Mouse (Mus musculus) ES-Bruce4 (cell line): ENCODE data around the gene Epc2. TPM values are rescaled to one million over a fixed set of nuclear protein-coding genes. Genes with fewer than 3 reads are reported as not detected.

ENCODE experiments used
- H3K27ac ChIP-seq: 2 replicates; pipeline ENCODE4 v1.5.1; 2012; ENCODE audit warnings: low read length, inconsistent platforms; ENCODE audit not compliant: insufficient read depth
- H3K27me3 ChIP-seq: 2 replicates; pipeline ENCODE4 v1.6.1; 2012; ENCODE audit warnings: mild to moderate bottlenecking, low read length, inconsistent platforms; ENCODE audit not compliant: control insufficient read depth, poor library complexity, insufficient read depth, severe bottlenecking
- H3K36me3 ChIP-seq: 2 replicates; pipeline ENCODE4 v1.6.1; 2012; ENCODE audit warnings: inconsistent platforms, mild to moderate bottlenecking, low read length, moderate library complexity; ENCODE audit not compliant: control insufficient read depth, poor library complexity, insufficient read depth, severe bottlenecking
- H3K4me1 ChIP-seq: one replicate; pipeline ENCODE4 v1.8.1; 2011; ENCODE audit warnings: low read length; ENCODE audit not compliant: control insufficient read depth, insufficient read depth
- H3K4me3 ChIP-seq: 2 replicates; pipeline ENCODE4 v1.5.1; 2011; ENCODE audit warnings: low read depth, mild to moderate bottlenecking, low read length
- H3K9ac ChIP-seq: 2 replicates; pipeline ENCODE4 v1.6.1; 2012; ENCODE audit warnings: low read depth, mild to moderate bottlenecking, inconsistent platforms; ENCODE audit not compliant: poor library complexity, severe bottlenecking
- H3K9me3 ChIP-seq: replicated peaks from 2 replicates; pipeline ENCODE4 v1.6.1; 2012; ENCODE audit warnings: mild to moderate bottlenecking, low read length, inconsistent platforms; ENCODE audit not compliant: control insufficient read depth, poor library complexity, insufficient read depth, severe bottlenecking
- CTCF ChIP-seq: IDR thresholded peaks from one replicate; pipeline ENCODE4 v1.8.1; 2011; ENCODE audit warnings: low read depth, low read length
- EP300 ChIP-seq: IDR thresholded peaks from 2 replicates; pipeline ENCODE4 v1.6.1; 2011; ENCODE audit warnings: low read depth, low read length; ENCODE audit not compliant: insufficient read depth
- POLR2A ChIP-seq: IDR thresholded peaks from one replicate; pipeline ENCODE4 v1.8.1; 2011; ENCODE audit warnings: low read length; ENCODE audit not compliant: insufficient read depth
- polyA plus RNA-seq: library from polyadenylated mRNA; stranded (reverse); fragments of >200 nt; gene quantifications from 2 replicates; pipeline ENCODE4 v1.2.4, GENCODE M21; 2011; ENCODE audit warnings: low read depth; ENCODE audit not compliant: missing spikeins, insufficient read depth, insufficient read length

Epc2 gene
- polyA plus RNA-seq, 1 experiment = 38.8 TPM

DNA sequence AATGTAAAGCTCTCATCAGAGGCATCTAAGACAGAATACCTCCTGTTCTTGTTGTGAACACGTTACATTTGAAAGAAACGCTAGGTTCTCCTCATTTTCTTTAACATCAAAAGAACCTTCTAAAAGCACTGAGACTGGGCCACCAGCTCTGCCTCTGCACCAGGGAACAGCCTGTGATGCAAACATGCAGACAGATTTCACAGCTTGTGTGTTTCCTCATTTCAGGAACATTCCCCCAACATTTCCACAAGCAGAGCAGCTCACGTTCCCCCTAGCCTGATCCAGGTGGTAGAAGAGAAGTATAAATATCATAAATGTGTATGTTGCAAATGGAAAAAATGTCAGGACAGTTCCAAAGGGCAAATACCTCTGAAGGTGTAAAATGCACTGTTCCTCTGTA lies 30.9 kb upstream of the Epc2 start:
- H3K9me3 ChIP-seq = no peaks in the 10 kb centered on the region
- H3K36me3 ChIP-seq = no peaks in the 10 kb centered on the region
- no peak for TF ChIP-seq EP300
- TF ChIP-seq POLR2A = no peak
- TF ChIP-seq CTCF = no peak
- H3K4me3 ChIP-seq = no peak overlapping the region
- no peak overlapping the region for H3K9ac ChIP-seq
- H3K4me1 ChIP-seq = no peaks in the 10 kb centered on the region
- H3K27ac ChIP-seq = no peak overlapping the region
- H3K27me3 ChIP-seq = no peaks in the 10 kb centered on the region

DNA sequence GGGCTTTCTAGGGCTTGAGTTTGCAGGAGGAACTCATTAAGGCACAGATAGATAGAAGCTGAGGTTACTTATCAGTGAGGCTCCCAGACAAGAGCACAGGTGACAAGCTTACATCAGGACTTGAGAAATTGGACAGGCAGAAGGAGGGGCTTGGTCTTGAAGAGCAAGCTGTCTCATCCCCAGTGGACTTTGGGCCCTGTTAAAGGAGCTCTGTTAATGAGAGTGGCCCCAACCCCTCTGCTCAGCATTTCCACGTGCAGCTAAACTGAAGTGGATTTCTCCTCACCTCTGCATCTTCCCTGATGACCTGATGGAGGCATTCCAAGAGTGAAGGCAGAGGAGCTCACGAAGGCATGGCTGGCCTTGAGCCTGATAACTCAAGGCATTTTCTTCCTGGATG lies 27.4 kb upstream of the Epc2 start:
- no peak overlapping the region for H3K4me3 ChIP-seq
- no peaks in the 10 kb centered on the region for H3K4me1 ChIP-seq
- no peaks in the 10 kb centered on the region for H3K9me3 ChIP-seq
- TF ChIP-seq EP300 (no peak), CTCF (no peak), POLR2A (no peak)
- H3K27ac ChIP-seq = no peak overlapping the region
- no peaks in the 10 kb centered on the region for H3K36me3 ChIP-seq
- H3K9ac ChIP-seq = no peak overlapping the region
- no peaks in the 10 kb centered on the region for H3K27me3 ChIP-seq

DNA sequence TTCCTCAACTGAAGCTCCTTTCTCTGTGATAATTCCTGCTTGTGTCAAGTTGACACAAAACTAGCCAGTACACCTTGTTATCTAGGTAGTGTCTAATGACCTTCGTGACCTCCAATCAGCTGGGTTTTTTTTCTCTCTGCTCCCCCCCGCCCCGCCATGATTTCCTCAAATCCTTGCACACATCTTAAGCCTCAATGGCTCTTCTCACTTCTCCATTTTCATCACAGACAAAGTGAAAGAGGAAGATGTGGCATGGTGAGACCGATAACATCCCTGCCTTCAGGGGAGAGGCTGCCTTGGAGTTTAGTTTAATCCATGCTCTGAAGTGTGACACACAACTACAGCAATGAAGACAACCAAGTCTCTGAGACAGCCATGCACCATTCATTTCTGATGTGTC lies 26.5 kb upstream of the Epc2 start:
- H3K9ac ChIP-seq = no peak overlapping the region
- no peaks in the 10 kb centered on the region for H3K9me3 ChIP-seq
- H3K4me1 ChIP-seq = no peaks in the 10 kb centered on the region
- H3K4me3 ChIP-seq = no peak overlapping the region
- TF ChIP-seq CTCF = no peak
- TF ChIP-seq EP300 = no peak
- TF ChIP-seq POLR2A = no peak
- no peak overlapping the region for H3K27ac ChIP-seq
- H3K36me3 ChIP-seq = no peaks in the 10 kb centered on the region
- H3K27me3 ChIP-seq = no peaks in the 10 kb centered on the region

DNA sequence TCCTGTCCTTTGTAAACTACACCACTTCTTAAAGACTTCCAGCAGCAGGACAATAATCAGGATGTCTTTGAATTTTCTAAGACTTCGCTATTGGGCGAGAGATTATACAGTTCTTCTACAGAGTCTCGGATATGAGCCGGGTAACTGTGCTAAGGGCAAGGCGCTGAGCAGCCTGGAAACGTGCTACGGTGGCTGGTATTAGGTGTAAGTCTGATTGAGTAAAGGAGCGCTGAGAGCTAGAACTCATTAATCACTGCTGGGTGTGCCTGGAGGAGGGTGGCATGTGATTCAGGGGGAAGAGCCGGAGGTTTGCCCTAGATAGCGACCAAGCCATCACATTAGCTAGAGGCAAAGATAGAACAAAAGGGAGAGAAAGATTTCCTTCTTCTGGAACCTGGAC lies 25.1 kb upstream of the Epc2 start:
- TF ChIP-seq POLR2A (no peak), CTCF (no peak), EP300 (no peak)
- Histone ChIP-seq H3K9ac (no peak overlapping the region), H3K9me3 (no peaks in the 10 kb centered on the region), H3K36me3 (no peaks in the 10 kb centered on the region), H3K27ac (no peak overlapping the region), H3K4me3 (no peak overlapping the region), H3K4me1 (no peaks in the 10 kb centered on the region), H3K27me3 (no peaks in the 10 kb centered on the region)

DNA sequence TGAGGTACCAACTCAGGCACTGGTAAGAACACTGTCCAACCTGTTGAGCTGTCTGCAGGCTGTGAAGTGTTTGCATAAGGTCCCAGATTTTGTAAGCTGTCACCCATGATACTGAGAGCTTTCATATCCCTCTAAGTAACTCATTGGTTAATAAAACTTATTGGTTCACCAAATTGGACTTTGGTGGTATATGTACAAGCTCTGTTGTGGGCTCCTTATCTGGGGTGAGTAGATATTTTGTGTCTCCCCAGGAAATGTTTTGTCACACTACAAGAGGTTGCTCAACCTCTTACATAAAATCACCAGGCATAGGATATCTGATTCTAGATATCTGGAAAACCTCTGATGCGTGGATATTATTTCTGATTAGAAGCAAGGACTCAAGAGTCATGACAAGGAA lies 20.3 kb upstream of the Epc2 start:
- Histone ChIP-seq H3K27ac (no peak overlapping the region), H3K9me3 (no peaks in the 10 kb centered on the region), H3K27me3 (no peaks in the 10 kb centered on the region), H3K4me3 (no peak overlapping the region), H3K9ac (no peak overlapping the region), H3K36me3 (no peaks in the 10 kb centered on the region), H3K4me1 (no peaks in the 10 kb centered on the region)
- TF ChIP-seq EP300 (no peak), CTCF (no peak), POLR2A (no peak)

DNA sequence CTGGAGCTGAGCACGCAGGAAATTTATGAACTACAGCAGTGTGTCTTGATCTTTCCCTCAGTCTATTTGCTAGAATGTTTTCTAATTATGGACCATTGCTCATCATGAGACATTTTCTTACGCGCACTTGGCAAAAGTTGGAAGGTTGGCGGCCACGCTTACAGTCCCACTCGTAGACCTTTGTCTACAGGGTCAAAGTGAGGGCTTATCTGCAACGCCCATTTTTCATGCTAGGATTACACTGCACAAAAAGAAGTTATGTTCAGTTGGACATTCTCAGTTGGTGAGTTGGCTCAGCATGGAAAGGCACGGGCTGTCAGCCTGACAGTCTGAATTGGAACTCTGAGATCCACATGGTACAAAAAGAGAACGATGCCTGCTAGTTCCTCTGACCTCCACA lies 18.1 kb upstream of the Epc2 start:
- no peaks in the 10 kb centered on the region for H3K36me3 ChIP-seq
- H3K27ac ChIP-seq = no peak overlapping the region
- no peak overlapping the region for H3K4me3 ChIP-seq
- no peak for TF ChIP-seq POLR2A
- TF ChIP-seq EP300 = no peak
- no peaks in the 10 kb centered on the region for H3K27me3 ChIP-seq
- H3K9me3 ChIP-seq = no peaks in the 10 kb centered on the region
- H3K4me1 ChIP-seq = no peaks in the 10 kb centered on the region
- no peak overlapping the region for H3K9ac ChIP-seq

DNA sequence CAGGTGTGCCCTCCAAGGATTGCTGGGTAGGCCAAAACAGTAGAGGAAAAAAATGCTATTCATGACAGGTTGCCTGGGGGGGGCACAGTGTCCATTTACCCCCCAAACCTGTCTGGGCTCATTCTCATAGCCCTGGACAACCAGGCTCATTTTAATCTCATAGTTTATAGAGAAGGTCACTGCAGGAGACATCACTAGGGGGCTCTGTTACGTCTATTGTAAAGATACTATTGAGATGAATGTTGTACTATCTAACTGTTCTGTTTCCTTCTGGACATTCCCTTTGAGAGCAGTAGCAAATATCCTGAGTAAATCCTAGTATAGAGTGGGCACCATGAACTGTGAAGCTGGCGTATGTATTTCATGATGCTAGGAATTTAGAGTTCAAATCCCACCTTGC lies 5.0 kb upstream of the Epc2 start:
- Histone ChIP-seq H3K4me1 (peaks cover 1% of the 10 kb centered on the region), H3K27ac (no peak overlapping the region), H3K27me3 (no peaks in the 10 kb centered on the region), H3K36me3 (no peaks in the 10 kb centered on the region), H3K9me3 (no peaks in the 10 kb centered on the region), H3K4me3 (no peak overlapping the region), H3K9ac (no peak overlapping the region)
- TF ChIP-seq CTCF (no peak), EP300 (no peak), POLR2A (no peak)
